Mouse (Mus musculus) cortical plate, adult 2 months (tissue): ENCODE measurements around the gene Dnajc13.

Experiments
- CTCF ChIP-seq: fragments of 200-500 bp; IDR thresholded peaks from 2 replicates; pipeline ENCODE4 v1.5.1; 2011; ENCODE audit warnings: mild to moderate bottlenecking, control low read depth, low read length; ENCODE audit not compliant: insufficient read depth; ENCODE audit errors: extremely low read depth
- POLR2A ChIP-seq: fragments of 200-500 bp; IDR thresholded peaks from 2 replicates; pipeline ENCODE4 v1.6.1; 2011; ENCODE audit warnings: mild to moderate bottlenecking, low read length, control low read depth; ENCODE audit not compliant: insufficient read depth; ENCODE audit errors: extremely low read depth

GRCm38 (mm10) chr9:104194528-104194927, 68.2 kb downstream of the Dnajc13 start:
- TF ChIP-seq POLR2A (no peak), CTCF (no peak)
